Mouse (Mus musculus): Measurements from ENCODE around the gene Myo18b.

DNA sequence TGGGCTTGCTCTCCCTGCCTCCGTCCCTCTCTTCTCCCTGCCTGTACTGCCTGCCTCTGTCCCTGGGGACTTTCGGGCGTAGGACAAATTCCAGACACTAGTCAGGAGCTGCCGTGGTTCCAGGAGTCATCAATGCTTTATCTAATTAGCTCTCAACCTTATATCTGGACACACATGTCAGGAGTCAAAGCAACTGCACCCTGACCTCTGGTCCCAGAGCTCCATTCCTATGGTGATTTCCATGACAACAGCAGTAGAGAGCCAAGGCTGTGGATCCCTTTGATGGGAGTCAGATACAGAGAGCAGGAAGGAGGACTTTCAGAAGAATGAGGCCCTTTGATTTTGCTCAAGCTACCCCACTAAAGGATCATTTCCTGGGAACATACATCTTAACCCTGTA is 122.7 kb downstream of the Myo18b start:
- no peak for TF ChIP-seq SMC3 (IDR thresholded peaks at IDR 0.05; ENCODE audit: low read depth, low read length)
- TF ChIP-seq CTCF (conservative IDR thresholded peaks at IDR 0.05 in 1 of 2, IDR thresholded peaks at IDR 0.05 in 1 of 2; ENCODE audit: low read depth in 2 of 2, low read length in 2 of 2), result no peak
